Mouse (Mus musculus) neural tube, embryonic 10.5 days (tissue): ENCODE measurements around the gene Dlk1.
A peak's percentile ranks its signal among the peaks of the same experiment; 100 is the strongest.
"Not testable (repeated sequence)": the region's sequence is repeated elsewhere in the genome, so short reads cannot be mapped to it uniquely, and the experiment has no call there.

ENCODE experiments used
- DNase-seq: peaks from one replicate; pipeline ENCODE4 v3.0.0-alpha.2; 2017; ENCODE audit warnings: low spot score; ENCODE audit errors: extremely low spot score

Dlk1 gene

GRCm38 (mm10) chr12:109438383-109438782 lies 14.2 kb upstream of the Dlk1 start:
- DNase-seq, result no peak

GRCm38 (mm10) chr12:109439974-109440373 lies 12.6 kb upstream of the Dlk1 start:
- no peak for DNase-seq

GRCm38 (mm10) chr12:109441366-109441765 lies 11.3 kb upstream of the Dlk1 start:
- no peak for DNase-seq

GRCm38 (mm10) chr12:109442115-109442514 lies 10.5 kb upstream of the Dlk1 start:
- no peak for DNase-seq

- DNase-seq, result peak; percentile 14
Observed at GRCm38 (mm10) chr12:109443276-109443675, 9.3 kb upstream of the Dlk1 start.

- DNase-seq, result no peak
Observed at GRCm38 (mm10) chr12:109444999-109445398, 7.6 kb upstream of the Dlk1 start.

GRCm38 (mm10) chr12:109445499-109446235 lies 7.0 kb upstream of the Dlk1 start:
- DNase-seq, result peak; percentile 75

- DNase-seq, result no peak
Observed at GRCm38 (mm10) chr12:109446236-109446941, 6.2 kb upstream of the Dlk1 start.

GRCm38 (mm10) chr12:109449421-109450411 lies 2.9 kb upstream of the Dlk1 start:
- DNase-seq, result peak; percentile 68

GRCm38 (mm10) chr12:109453065-109453997 lies 708 bp downstream of the Dlk1 start:
- DNase-seq, result peak; percentile 76

- peak; percentile 26 for DNase-seq
Observed at GRCm38 (mm10) chr12:109454137-109454536, 1.5 kb downstream of the Dlk1 start.

- DNase-seq, result peak; percentile 30
Observed at GRCm38 (mm10) chr12:109456531-109457202, 4.0 kb downstream of the Dlk1 start.

- DNase-seq, result no peak
Observed at GRCm38 (mm10) chr12:109457836-109458235, 5.2 kb downstream of the Dlk1 start.

- peak; percentile 31 for DNase-seq
Observed at GRCm38 (mm10) chr12:109458896-109459295, 6.3 kb downstream of the Dlk1 start.

GRCm38 (mm10) chr12:109459481-109460401 lies 7.1 kb downstream of the Dlk1 start:
- peak; percentile 42 for DNase-seq

GRCm38 (mm10) chr12:109462594-109462993 lies 10.0 kb downstream of the Dlk1 start:
- no peak for DNase-seq

GRCm38 (mm10) chr12:109467417-109467816 lies 14.8 kb downstream of the Dlk1 start:
- not testable (repeated sequence) for DNase-seq

GRCm38 (mm10) chr12:109469793-109470192 lies 17.2 kb downstream of the Dlk1 start:
- DNase-seq, result no peak

GRCm38 (mm10) chr12:109472627-109473026 lies 20.0 kb downstream of the Dlk1 start:
- DNase-seq, result no peak
